Mouse (Mus musculus) neural tube, embryonic 15.5 days (tissue): ENCODE results near the gene AI597479. TPM values are rescaled to one million over a fixed set of nuclear protein-coding genes. Genes with fewer than 3 reads are reported as not detected.
A peak's percentile ranks its signal among the peaks of the same experiment; 100 is the strongest.

Experiments
- ATAC-seq: fragments of 200-750 bp; cut with Nextera tagmentation; 2 replicates; pipeline ENCODE4 v1.8.0; 2017; ENCODE audit warnings: mild to moderate bottlenecking, moderate TSS enrichment, moderate library complexity; ENCODE audit not compliant: low FRiP score
- H3K27ac ChIP-seq: fragments of 300-500 bp; sonication (generic); replicated peaks from 2 replicates; pipeline ENCODE4 v1.5.1; 2015; ENCODE audit warnings: mild to moderate bottlenecking, inconsistent platforms
- H3K27me3 ChIP-seq: fragments of 300-500 bp; sonication (generic); replicated peaks from 2 replicates; pipeline ENCODE4 v1.6.1; 2015; ENCODE audit warnings: inconsistent platforms
- H3K36me3 ChIP-seq: fragments of 300-500 bp; sonication (generic); 2 replicates; pipeline ENCODE4 v1.6.1; 2015; ENCODE audit warnings: inconsistent platforms
- H3K4me1 ChIP-seq: fragments of 300-500 bp; sonication (generic); 2 replicates; pipeline ENCODE4 v1.6.1; 2015; ENCODE audit warnings: inconsistent platforms
- H3K4me2 ChIP-seq: fragments of 300-500 bp; sonication (generic); 2 replicates; pipeline ENCODE4 v1.6.1; 2015; ENCODE audit warnings: inconsistent platforms, mild to moderate bottlenecking, moderate library complexity
- H3K4me3 ChIP-seq: fragments of 300-500 bp; sonication (generic); replicated peaks from 2 replicates; pipeline ENCODE4 v1.5.1; 2015; ENCODE audit warnings: mild to moderate bottlenecking, inconsistent platforms
- H3K9ac ChIP-seq: fragments of 300-500 bp; sonication (generic); replicated peaks from 2 replicates; pipeline ENCODE4 v1.6.1; 2015; ENCODE audit warnings: mild to moderate bottlenecking, inconsistent platforms
- H3K9me3 ChIP-seq: fragments of 300-500 bp; sonication (generic); replicated peaks from 2 replicates; pipeline ENCODE4 v1.6.1; 2016; ENCODE audit warnings: inconsistent platforms
- WGBS: fragments of 180-500 bp; shearing (Covaris S2); methylation state at CpG from one replicate; pipeline ENCODE4 v1.1.7; 2015; ENCODE audit warnings: mixed read lengths; 5-methylcytosine and 5-hydroxymethylcytosine counted together
- polyA plus RNA-seq: library from polyadenylated mRNA; unstranded; fragments of >200 nt; fragmentation: Nextera tagmentation; extraction: Ambion mirVana; gene quantifications from 2 replicates; pipeline ENCODE4 v1.2.1, GENCODE M21; 2015

AI597479 gene
- polyA plus RNA-seq, 1 experiment from 2014 or later, result 41.4 TPM

DNA sequence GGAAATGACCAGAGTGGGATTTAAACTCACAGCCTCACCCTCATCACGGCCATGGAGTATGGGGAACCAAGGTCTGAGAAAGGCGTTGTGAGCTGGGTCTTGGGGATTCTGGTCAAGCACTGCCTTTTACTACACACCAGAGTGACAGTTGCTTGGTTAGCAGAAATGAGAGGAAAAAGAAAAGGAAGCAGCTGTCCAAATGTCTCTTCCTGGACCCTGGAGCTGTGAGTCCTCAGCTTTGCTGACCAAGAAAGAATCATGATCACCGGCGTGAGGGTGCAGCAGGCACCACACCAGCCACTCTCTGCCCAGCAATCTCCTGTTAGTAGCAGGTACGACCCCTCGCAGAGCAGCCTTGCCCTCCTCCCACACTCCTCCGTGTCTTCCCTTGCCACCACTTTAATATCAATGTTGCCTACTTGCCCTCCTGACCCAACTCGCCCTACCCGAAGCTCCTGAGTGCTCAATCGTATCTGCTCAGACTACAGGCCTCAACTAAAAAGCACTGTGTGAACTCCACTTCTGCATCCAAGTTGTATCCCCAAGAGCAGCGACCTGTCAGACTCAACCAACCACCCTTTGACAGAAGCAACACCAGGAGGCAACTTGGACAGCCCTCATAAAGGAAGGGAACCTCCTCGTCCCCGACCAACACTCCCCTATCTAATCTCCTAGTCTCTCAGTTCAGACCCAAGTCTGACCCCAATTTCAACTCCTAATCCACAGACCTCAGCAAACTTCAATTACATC, 7.0 kb upstream of the AI597479 start:
- Histone ChIP-seq H3K36me3 (no peaks in the 10 kb centered on the region; the same call in 1 of the 2 replicates), H3K4me3 (peak overlapping the region; percentile 58), H3K4me1 (peaks cover 29% of the 10 kb centered on the region), H3K27ac (peak overlapping the region; percentile 87), H3K4me2 (peak overlapping the region; percentile 82), H3K9me3 (no peaks in the 10 kb centered on the region), H3K9ac (peak overlapping the region; percentile 76), H3K27me3 (no peaks in the 10 kb centered on the region)
- no peak; the same call in 1 of the 2 replicates for ATAC-seq
- 46% methylated on average over 13 of the region's 13 CpGs for WGBS

DNA sequence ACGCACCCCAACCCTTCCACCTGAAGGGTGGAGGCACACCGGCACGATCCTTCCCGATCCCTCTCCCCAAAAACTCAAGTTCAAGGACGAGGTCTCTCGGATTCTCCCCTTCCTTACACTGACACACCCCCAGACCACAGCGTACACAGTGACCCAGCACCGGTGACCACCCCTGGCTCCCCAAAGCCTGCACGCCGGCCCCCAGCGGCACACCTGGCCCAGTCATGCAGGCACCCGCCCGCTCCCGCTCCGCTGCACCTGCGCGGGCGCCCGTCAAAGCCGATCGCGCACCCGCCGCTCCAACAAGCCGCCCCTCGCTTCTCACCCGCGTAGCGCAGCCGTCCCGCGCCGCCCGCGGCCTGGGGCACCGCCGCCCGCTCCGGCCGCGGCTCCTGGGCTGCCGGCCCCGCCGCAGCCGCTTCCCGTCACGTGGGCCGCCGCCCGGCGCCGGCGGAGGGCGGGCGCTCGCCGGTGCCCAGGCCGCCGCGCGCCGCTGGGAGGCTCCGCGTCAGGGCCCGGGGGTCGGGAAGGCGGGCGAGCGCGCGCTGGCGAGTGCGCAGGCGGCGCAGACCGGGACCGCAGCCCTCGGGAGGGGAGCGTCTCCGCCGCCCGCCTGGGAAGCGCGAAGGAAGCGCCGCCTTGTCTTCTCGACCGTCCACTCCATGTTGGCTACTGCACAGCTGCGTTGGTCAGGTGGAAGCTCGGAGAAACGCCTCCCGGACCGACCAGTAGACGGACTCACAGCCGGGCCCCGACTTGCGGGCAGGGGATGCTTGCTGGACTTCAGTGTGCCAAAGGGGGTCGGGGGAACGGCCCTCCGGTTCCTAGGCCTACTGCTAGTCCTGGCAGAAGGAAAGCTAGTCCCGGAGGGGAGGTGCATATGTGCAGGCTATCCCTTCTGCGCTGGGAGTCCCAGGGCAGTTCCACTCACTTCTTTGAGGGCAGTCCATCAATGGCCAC, 6.2 kb upstream of the AI597479 start:
- Histone ChIP-seq H3K9me3 (no peaks in the 10 kb centered on the region), H3K4me3 (peak overlapping the region; percentile 58), H3K9ac (peak overlapping the region; percentile 76), H3K27me3 (no peaks in the 10 kb centered on the region), H3K4me1 (peaks cover 37% of the 10 kb centered on the region), H3K36me3 (no peaks in the 10 kb centered on the region; the same call in 1 of the 2 replicates), H3K4me2 (peak overlapping the region; percentile 82), H3K27ac (peak overlapping the region; percentile 87)
- under 1% methylated on average over 87 of the region's 102 CpGs for WGBS
- ATAC-seq, result peak; percentile 89

DNA sequence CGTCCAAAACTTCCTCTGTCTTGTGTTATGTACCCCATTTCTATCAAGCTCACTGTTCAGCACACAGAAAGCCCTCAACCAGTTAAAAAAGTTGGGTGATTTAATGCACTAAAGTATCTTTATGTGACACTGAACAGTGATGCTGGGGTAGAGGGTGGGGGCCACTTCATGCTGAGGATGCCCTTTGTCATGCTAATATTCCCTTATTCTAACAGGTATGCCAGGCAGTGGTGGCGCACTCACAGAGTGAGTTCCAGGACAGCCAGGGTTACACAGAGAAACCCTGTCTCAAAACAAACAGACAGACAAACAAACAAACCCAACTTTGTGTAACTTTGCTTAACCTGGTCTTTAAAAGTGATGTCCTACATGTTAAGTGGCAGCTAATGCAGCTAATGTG, 4.3 kb upstream of the AI597479 start:
- H3K4me1 ChIP-seq, result peaks cover 40% of the 10 kb centered on the region
- no peak overlapping the region for H3K9ac ChIP-seq
- no peak overlapping the region for H3K4me2 ChIP-seq
- no peak overlapping the region for H3K4me3 ChIP-seq
- H3K27ac ChIP-seq, result no peak overlapping the region
- no peak for ATAC-seq
- no peaks in the 10 kb centered on the region; the same call in 1 of the 2 replicates for H3K36me3 ChIP-seq
- no peaks in the 10 kb centered on the region for H3K27me3 ChIP-seq
- WGBS, result 78% methylated on average over 2 of the region's 2 CpGs
- no peaks in the 10 kb centered on the region for H3K9me3 ChIP-seq

DNA sequence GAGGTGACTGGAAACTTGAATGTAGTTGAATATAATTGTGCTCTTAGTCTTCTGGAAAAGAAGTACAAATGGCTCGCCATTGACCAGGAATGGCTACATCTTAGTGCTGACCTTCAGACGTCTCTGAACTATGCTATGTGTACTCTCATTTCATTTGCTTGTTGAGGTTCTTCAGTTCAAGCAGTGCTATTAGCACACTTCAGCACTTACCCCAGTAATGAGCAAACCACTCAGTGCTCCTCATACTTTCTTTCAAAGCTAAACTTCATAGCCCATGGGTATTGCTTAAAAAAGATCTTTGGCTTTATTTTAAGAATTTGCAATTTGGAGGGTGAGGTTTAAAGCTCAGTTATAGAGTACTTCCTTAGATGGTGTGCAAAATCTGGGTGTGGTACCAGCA, 10.2 kb downstream of the AI597479 start:
- no peak overlapping the region for H3K4me3 ChIP-seq
- H3K9ac ChIP-seq, result no peak overlapping the region
- no peak overlapping the region for H3K4me2 ChIP-seq
- no peak for ATAC-seq
- peaks cover 69% of the 10 kb centered on the region for H3K36me3 ChIP-seq
- WGBS, result 91% methylated on average over 2 of the region's 2 CpGs
- no peaks in the 10 kb centered on the region for H3K27me3 ChIP-seq
- H3K9me3 ChIP-seq, result no peaks in the 10 kb centered on the region
- no peak overlapping the region for H3K27ac ChIP-seq
- H3K4me1 ChIP-seq, result no peaks in the 10 kb centered on the region

DNA sequence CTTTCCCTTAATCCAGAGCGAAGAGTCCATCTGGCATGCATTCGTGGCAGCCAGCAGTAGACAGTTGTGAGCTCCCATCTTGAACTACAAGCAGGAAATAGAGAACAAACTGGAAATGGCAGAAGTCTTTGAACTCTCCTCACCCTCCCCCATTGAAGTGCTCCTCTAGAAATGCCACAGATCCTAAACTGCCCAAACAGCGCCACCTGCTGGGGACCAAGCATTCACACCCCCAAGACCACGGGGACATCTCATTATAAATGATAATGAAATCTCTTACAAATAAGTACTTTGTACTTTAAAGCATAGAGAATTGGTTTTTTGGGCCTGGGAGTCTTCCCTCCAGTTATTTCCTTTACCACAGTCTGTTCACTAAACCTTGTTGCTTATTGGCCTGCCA, 12.0 kb downstream of the AI597479 start:
- H3K27ac ChIP-seq, result no peak overlapping the region
- 59% methylated on average over 4 of the region's 4 CpGs for WGBS
- H3K9me3 ChIP-seq, result no peaks in the 10 kb centered on the region
- no peak overlapping the region for H3K4me2 ChIP-seq
- peaks cover 77% of the 10 kb centered on the region for H3K36me3 ChIP-seq
- H3K4me3 ChIP-seq, result no peak overlapping the region
- no peaks in the 10 kb centered on the region for H3K27me3 ChIP-seq
- ATAC-seq, result no peak
- H3K9ac ChIP-seq, result no peak overlapping the region
- no peaks in the 10 kb centered on the region for H3K4me1 ChIP-seq

DNA sequence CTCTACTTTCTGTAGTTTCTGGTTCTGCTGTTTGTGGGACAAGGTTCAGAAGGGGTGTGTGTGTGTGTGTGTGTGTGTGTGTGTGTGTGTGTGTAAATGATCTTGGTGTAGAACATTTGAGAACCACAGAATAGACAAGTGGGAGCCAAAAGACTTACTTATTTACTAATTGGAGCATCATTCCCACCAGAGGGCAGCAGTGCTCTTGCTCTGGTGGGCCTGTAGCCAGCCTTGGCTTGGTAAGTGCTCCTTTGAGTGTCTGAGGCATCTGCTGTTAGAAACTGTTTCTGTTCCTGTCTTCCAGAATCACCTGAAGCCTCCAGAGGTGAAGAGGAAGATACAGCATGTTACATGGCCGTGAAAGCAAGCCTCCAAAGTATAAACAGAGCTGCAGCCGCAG, 14.4 kb downstream of the AI597479 start:
- Histone ChIP-seq H3K4me1 (no peaks in the 10 kb centered on the region), H3K4me2 (no peak overlapping the region), H3K27ac (no peak overlapping the region), H3K4me3 (no peak overlapping the region), H3K9me3 (no peaks in the 10 kb centered on the region), H3K9ac (no peak overlapping the region), H3K27me3 (no peaks in the 10 kb centered on the region), H3K36me3 (peaks cover 74% of the 10 kb centered on the region)
- peak; percentile 70 for ATAC-seq
- WGBS, result 86% methylated on average over 2 of the region's 2 CpGs

DNA sequence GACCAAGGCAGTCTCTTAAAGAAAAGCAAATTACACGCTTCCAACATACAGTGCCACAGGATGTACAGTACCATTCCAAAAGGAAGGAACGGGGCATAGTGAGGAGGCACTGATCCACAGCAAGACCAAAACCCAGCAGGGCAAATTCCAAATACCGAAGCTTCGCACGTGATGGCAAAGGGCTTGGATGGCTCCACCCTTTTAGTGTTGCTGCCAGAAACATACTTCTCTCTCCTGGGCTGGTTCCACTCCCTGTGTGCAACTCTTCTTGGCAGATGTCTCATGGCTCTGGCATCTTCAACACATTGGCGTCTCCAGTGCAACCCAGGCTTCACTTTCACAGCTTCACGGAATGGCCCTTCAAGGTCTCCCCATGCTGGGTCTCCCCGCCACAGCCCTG, 18.9 kb downstream of the AI597479 start:
- Histone ChIP-seq H3K4me2 (no peak overlapping the region), H3K27me3 (no peaks in the 10 kb centered on the region), H3K36me3 (peaks cover 50% of the 10 kb centered on the region), H3K9ac (no peak overlapping the region), H3K4me1 (no peaks in the 10 kb centered on the region), H3K4me3 (no peak overlapping the region), H3K27ac (no peak overlapping the region), H3K9me3 (no peaks in the 10 kb centered on the region)
- ATAC-seq, result no peak
- WGBS, result 94% methylated on average over 8 of the region's 8 CpGs

DNA sequence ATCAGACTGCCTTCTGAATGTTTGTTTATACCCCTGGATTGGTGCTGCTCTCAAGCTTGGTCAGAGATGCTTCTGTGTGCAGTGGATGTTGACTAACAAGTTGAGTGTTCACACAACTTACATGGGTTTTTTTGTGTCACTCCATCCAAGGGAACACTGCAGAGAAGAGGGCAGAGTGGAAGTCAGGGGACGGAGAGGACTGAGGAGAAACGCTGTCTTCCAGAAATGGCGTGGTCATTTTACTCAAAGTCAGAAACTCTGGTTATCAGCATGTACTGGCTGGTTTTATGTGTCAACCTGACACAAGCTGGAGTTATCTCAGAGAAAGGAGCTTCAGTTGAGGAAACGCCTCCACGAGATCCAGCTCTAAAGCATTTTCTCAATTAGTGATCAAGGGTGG, 22.4 kb downstream of the AI597479 start:
- ATAC-seq, result no peak
- Histone ChIP-seq H3K9ac (no peak overlapping the region), H3K27me3 (no peaks in the 10 kb centered on the region), H3K4me3 (no peak overlapping the region), H3K9me3 (no peaks in the 10 kb centered on the region), H3K27ac (no peak overlapping the region), H3K4me1 (no peaks in the 10 kb centered on the region), H3K4me2 (no peak overlapping the region), H3K36me3 (peaks cover 36% of the 10 kb centered on the region)
- 95% methylated on average over 5 of the region's 5 CpGs for WGBS

DNA sequence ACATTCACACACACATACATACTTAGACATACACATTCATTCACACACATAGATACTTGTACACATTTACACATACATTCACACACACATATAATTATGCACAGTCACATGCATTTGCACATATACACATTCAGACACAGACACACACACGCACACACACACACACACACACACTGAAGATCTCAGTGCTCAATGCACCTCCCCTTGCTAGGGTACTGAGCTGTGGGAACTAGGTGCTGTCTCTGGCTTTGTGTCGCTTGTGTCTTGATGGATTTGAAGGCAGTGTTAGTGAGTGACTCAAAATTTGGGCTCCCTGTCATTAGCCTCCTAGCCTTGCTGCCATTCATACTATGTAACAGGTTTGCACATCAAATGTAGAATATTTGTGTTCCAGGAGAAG, 24.1 kb downstream of the AI597479 start:
- Histone ChIP-seq H3K4me1 (no peaks in the 10 kb centered on the region), H3K4me2 (no peak overlapping the region), H3K9ac (no peak overlapping the region), H3K36me3 (peaks cover 30% of the 10 kb centered on the region), H3K4me3 (no peak overlapping the region), H3K9me3 (no peaks in the 10 kb centered on the region), H3K27me3 (no peaks in the 10 kb centered on the region), H3K27ac (no peak overlapping the region)
- WGBS, result 91% methylated on average over 2 of the region's 2 CpGs
- no peak for ATAC-seq

DNA sequence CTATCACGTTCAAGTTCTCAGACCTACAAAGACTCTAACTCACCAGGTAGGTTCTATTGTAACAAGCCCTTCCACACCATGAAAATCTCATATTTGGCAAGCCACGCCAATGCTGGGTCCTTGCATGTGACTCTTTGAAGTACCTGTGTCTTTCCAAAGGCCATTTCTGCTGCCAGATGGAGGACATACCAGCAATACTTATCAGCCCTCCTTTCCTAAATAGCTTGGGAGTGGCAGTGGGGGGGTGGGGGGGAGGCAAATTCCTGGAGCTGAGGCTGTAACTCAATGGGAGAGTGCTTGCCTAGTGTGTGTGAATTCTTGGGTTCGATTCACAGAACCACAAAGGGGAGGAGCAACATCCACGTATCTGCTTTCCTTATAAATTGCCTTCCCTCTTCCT, 26.2 kb downstream of the AI597479 start:
- no peaks in the 10 kb centered on the region for H3K27me3 ChIP-seq
- no peak overlapping the region for H3K4me2 ChIP-seq
- no peak overlapping the region for H3K4me3 ChIP-seq
- H3K9me3 ChIP-seq, result no peaks in the 10 kb centered on the region
- H3K36me3 ChIP-seq, result peaks cover 26% of the 10 kb centered on the region
- 89% methylated on average over 4 of the region's 4 CpGs for WGBS
- ATAC-seq, result no peak
- no peaks in the 10 kb centered on the region for H3K4me1 ChIP-seq
- H3K9ac ChIP-seq, result no peak overlapping the region
- H3K27ac ChIP-seq, result no peak overlapping the region

DNA sequence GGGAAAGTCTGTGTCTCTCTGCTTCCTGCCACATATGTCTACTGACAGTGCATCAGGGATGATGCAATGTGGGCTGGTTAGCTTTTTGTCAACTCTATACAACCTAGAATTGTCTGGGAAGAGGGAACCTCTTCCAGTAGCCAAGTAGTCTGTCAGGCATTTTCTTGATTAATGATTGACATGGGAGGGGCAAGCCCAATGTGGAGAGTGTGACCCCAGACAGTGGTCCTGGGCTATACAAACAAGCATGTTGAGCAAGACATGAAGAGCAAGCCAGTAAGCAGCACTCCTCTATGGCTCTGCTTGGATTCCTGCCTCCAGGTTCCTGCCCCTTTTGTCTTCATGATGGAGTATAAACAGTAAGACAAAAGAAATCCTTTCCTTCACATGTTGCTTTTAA, 28.7 kb downstream of the AI597479 start:
- H3K9ac ChIP-seq, result no peak overlapping the region
- ATAC-seq, result no peak

More for the DNA sequence above, 28.7 kb downstream of the AI597479 start:
- Histone ChIP-seq H3K4me2 (no peak overlapping the region), H3K27ac (no peak overlapping the region), H3K27me3 (no peaks in the 10 kb centered on the region), H3K9me3 (no peaks in the 10 kb centered on the region), H3K4me3 (no peak overlapping the region), H3K4me1 (no peaks in the 10 kb centered on the region), H3K36me3 (peaks cover 29% of the 10 kb centered on the region)
